Mouse (Mus musculus) spleen, embryonic (tissue): Measurements from ENCODE around the gene Shkbp1.

Experiments
- CTCF ChIA-PET: fragments of 350-600 bp; sonication (Branson Sonifier 250); formaldehyde crosslinking; loops from one replicate; lab custom pipeline; 2022; lab: Charles Lee

Shkbp1 gene

DNA sequence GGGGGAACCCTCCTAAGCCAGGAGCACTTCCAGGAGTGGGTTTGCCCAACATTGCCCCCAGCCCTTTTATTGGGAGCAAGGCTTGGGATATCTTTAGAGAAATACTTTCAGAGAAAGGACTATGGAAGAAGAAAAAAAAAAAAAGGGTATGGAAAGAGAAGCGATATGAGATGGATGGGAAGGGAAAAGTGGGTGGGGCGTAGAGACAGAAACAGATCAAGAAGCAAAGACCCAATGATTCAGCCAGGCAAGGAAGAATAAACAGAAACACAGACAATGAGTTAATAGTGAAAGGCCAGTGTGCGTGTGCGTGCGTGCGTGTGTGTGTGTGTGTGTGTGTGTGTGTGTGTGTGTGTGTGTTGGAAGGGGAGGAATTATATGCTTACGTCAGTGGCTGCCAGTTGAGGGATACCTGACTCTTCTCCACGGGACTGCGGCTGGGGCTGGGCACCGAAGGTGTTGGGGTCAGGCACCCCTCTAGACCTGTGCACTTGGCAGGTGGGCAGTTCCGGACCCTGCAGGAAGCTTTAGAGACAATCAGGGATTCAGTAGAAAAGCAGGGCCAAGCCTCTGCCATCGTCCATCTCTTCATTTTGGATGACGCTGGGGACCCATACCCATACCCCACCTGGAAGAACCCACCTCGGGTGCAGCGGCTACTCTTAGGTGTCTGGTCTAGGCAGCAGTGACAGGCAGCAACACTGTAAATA lies 20.7 kb downstream of the Shkbp1 start:
- CTCF ChIA-PET, result interaction anchor here (0.7 to 2.3 kb wide), 3 partner anchors 50 to 286 kb away, joined by 8 to 14 read pairs (median 9); no protein-coding TSS in a partner anchor

DNA sequence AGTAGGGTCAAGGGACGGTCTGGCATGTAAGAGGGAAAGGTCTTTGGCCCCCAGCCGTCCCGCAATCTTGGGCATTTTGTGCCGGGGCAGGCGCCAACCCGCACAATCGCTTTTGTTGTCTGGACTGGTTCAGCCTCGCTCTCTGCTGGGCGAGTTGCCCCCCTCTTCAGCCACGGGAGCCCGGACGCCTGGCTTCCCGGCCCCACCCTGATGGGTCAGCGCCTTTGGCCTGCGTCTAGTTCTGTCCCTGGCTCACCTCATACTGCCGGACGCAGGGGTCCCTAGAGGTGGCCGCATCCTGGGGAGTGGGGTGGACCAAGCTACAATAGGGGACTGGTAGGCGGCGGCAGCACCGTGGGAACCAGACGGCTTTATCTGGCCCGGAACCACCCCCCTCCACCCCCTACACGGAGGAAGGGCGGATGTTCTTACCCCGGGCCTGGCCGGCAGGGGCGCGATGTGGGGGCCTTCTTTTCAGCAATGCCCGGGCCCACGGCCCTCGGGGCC lies 21.4 kb downstream of the Shkbp1 start:
- CTCF ChIA-PET, result interaction anchor here (0.5 to 2.3 kb wide), 5 partner anchors 22 to 286 kb away, joined by 3 to 14 read pairs (median 9); no protein-coding TSS in a partner anchor

DNA sequence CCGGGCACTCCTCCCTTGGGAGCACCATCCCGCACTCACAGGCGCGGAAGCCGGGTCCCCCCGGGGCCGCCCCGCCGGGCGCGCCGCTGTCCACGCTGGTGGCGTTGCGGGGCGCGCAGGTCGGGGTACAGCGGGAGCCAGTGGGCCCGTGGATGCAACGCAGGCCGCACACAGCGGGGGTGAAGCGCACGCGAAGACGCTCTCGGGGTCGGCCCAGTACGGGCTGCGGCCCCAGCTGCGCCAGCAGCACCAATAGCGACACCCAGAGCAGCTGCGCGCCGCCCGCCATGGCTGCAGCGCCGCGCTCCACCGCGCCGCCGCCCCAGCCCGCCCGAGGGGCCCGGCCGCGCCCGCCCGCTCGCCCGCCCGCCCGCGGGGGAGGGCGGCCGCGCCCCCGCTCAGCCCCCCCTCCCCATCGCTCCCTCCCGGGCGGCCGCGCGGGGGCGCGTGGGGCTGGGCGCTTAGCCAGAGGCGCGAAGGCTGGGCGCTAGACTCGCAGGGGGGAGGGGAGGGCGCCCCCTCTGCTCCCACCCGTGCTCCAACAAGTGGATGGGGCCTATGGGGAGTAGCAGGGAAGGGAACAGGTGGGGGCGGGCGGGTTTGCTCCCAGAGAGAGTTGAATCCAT lies 22.4 kb downstream of the Shkbp1 start:
- CTCF ChIA-PET, result interaction anchor here (0.5 to 2.3 kb wide), 11 partner anchors 23 to 1597 kb away, joined by 3 to 21 read pairs (median 5); no protein-coding TSS in a partner anchor

DNA sequence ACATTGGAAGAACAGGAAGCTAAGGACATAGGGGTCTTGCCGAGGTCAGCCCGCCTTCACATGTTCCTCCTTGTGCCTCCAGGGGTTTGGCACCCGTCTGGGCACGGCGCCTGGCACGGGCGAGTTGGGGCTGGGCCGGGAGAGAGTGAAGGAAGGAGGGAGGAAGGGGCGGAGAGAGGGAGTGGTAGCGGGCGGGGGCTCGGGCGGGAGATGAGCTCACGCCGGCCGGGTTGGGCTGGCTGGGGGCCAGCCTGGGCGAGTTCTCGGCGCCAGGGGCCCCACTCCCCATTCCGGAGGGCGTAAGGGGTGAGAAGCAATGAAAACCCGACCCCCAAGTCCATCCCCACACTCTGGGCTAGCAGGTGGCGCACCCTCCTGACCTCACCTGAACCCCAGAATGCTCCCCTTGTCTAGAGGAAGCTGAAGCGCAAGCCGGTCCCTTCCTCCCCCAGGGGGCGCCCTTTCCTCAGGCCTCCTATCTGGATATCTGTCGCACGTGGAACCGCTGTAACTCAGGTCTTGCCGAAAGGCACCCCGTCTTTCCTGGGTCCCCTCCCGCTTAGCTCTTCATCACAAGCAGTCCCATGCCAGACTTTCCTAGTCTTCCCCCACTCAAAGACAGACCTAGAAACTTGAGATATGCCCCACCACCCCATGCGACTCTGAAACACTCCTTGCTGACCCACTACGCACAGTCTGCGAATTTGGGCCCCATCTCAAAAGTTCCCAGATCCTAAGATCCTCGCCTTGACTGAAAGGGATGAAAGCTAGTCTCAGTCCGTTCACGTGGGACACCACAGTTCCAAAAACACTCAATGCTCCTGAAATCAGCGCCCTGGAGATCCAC lies 23.2 kb downstream of the Shkbp1 start:
- CTCF ChIA-PET, result interaction anchor here (0.5 to 0.7 kb wide), 5 partner anchors 23 to 403 kb away, joined by 3 to 21 read pairs (median 4); no protein-coding TSS in a partner anchor

DNA sequence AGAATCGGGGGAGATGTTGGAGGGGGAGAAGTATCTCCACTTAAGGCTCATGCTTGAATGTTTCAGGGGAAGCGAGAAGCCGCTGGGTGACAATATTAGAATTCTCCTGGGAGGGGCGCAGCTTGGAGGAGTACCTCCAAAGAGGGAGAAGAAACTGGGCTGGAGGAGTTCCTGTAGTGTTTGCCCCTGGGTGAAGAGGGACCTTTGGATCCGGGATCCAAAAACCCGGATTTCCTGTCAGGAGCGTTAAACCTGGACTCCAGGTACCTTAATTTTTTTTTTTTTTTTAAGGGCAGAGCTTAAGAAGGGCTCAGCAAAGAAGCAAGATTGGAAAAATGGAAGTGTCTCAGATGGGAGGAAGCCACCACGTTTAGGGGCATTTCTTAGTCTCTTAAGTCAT lies 24.0 kb downstream of the Shkbp1 start:
- CTCF ChIA-PET, result interaction anchor here (0.7 to 1.2 kb wide), 2 partner anchors 53 to 93 kb away, joined by 4 to 5 read pairs; no protein-coding TSS in a partner anchor

DNA sequence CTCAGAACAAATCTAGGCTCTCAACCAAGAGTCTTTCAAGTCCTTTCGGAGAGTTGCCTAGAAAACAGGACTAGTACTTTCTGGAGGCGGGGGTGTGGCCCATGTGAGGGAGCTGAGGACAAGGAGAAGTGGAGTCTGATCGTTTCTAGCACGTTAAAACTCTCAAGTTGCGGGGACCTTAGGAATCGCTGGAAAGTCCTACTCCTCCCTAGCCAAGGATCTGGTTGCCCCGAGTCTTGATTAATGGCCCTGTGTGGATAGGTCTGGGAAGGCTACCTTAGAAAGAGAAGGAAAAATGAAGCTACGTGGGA lies 24.3 kb downstream of the Shkbp1 start:
- CTCF ChIA-PET, result interaction anchor here (1.2 kb wide), 1 partner anchor 54 kb away, joined by 5 read pairs; no protein-coding TSS in a partner anchor

DNA sequence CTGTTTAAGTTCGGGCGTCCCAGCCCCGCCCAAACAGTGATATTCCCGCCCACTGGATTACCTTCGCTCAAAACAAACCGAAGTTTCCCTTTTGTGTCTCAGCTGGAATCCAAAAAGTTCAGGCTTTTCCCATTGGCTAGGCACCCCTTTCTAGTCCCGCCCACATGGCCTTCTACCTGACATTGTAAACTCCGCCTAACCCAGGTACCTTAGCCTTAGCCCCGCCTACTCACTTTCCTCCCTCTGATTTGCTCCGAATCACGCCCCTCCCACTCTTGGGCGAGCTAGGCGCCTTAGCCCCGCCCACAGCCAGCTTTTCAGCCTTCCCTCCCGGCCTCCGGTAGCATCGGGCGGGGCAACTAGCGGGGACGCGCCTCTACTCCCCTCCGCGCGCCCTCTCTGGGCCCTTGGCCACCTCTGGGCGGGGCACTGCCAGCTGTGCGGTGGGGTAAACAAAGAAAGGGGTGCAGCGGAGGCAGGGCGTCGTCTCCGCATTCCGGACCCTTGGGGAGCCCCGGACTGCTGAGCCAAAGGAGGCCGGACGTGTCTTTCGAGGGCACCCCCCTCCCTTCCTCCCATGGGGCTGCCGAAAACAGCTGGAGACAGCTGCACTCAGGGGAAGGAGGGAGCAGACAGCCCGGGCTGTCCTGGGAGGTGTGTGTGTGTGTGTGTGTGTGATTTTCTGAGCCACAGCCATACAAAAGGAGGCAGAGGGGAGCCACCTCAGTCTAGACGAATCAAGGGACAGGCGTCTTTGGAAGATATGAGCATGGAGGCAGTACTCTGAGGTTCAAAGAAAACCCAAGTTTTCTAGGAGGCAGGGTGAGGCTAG lies 24.9 kb downstream of the Shkbp1 start:
- CTCF ChIA-PET, result interaction anchor here (1.2 kb wide), 1 partner anchor 54 kb away, joined by 5 read pairs; no protein-coding TSS in a partner anchor

DNA sequence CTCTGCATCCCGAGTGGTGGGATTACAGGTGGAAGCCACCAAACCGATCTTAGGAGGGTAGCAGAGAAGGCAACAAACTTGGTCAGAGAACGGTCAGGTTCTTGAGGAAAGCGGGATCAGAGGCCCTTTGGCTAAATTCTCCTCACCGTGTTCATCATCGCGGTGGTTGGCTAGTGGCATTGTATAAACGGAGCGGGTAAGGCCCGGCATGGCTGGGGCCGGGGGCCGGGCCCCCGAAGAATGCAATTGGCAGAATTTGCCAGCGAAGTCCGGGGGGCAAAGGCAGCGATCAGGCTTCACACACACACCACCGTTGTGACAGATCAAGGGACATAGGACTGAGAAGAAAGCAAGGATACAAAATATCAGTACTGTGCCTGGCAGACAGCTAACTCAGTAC lies 25.8 kb downstream of the Shkbp1 start:
- CTCF ChIA-PET, result interaction anchor here (0.6 kb wide), 2 partner anchors 27 to 30 kb away, joined by 3 to 4 read pairs; no protein-coding TSS in a partner anchor

DNA sequence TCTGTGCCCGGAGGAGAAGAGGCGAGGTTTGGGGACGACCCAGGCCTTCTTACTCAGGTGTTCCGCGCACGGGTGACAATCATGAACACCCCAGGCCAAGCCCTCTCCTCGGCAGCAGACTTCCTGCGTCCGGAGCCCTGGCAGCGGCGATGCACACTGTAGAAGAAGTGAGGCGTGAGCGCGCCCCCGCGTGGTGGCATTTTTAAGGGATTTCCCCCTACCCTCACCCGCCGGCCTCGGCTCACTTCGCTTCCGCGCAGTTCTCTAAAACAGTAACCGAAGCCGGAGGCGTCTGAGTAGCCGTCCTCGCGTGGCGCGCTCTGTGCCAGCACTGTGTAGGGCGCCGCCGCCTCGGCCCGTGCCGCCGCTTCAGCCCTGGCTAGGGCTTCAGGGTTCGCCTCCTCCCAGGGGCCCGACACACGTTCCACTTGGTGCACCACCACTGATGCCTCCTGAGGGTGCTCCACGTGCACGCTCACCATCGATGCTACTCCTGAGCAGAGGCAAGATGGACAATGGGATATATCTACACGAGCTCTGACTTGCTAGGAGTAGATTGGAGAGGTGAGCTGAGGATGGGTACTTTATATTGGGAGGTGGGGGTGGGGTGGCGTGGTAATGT lies 26.4 kb downstream of the Shkbp1 start:
- CTCF ChIA-PET, result interaction anchor here (0.6 kb wide), 2 partner anchors 27 to 30 kb away, joined by 3 to 4 read pairs; no protein-coding TSS in a partner anchor

DNA sequence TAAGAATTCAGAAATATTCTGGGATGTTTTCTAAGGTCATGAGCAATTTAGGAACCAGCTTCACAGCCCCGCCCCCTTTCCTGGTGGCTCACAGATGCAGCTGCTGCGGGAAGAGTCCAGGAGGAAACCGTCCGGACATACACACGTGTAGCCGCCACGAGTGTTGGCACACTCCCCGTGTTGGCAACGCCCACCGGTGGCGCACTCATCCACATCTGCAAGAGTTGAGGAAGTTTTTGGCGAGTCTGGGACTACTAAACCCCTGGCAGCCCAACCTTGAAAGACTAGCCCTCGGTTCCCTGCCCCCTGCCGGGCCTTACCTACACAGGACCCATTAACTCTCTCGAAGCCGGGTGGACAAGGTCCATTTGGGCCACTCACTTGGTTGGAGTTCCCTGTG lies 27.2 kb downstream of the Shkbp1 start:
- CTCF ChIA-PET, result no interaction called here

DNA sequence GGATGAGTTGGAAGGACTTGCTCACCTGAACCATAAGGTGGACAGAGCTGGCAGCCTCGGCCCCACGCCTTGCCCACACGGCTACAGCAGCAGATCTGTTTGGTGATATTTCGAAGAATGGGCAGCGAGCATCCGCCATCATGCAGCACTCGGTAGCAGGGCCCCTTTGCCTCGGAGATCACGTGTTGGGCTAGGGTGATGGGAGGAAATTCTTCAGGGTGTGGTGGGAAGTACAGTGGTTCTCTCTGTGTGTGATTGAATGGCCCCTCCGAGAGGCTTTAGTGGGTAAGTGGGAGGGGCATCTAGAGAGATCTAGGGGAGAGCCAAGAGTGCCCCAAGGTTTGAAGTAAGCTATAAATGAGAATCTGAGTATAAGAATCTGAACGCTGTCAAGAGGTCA lies 27.7 kb downstream of the Shkbp1 start:
- CTCF ChIA-PET, result no interaction called here

DNA sequence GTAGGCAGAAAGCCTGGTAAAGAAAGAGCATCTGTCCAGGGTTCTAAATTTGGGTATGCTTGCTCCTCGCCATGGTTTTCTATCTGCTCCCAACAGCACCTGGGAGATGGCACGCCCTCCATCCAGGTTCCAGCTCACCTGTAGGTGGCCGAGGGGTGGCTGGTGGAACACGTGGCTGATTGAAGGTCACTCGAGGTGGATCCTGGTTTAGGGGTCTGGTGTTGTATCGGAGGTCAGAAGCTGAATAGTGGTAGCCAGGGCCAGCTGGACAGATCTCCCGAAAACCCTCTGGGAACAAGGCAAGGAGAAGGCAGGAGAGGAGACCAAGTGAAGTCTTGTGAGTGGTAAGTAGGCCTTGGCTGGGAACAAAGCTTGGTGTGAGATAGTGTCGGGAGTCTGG lies 28.3 kb downstream of the Shkbp1 start:
- CTCF ChIA-PET, result no interaction called here

DNA sequence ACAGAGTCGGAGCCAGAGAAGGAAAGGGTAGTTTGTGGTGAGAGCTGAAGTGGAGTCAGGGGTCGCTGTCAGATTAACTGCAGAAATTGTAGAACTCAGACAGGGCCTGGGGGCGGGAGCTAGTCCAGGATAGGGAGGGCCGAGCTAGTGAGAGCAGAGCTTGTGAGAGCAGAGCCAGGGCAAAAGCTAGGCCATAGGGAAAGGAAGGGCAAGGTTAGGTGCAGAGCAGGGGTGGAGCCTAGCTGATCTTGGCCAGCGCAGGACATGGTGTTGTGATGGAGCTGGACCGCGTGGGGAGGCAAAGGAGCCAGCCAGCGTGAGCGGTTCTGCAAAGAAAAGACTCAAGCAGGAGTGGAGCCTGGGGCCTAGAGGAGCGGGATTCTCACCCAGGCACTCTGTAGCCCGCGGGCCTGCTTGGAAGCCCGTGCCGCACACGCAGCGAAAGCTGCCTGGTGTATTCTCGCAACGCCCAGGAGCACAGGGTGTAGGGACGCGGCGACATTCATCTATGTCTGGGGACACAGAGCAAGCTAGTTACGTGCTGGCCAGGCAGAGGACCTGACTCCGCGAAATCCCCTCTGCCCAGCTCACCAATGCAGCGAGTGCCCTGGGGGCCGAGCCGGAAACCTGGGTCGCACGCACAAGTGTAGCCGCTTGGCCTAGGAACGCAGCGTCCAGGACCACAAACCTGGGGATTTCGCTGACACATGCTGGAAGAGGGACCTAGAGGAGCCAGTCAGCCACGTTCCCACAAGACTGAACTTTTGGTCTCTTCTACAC lies 29.5 kb downstream of the Shkbp1 start:
- CTCF ChIA-PET, result no interaction called here

DNA sequence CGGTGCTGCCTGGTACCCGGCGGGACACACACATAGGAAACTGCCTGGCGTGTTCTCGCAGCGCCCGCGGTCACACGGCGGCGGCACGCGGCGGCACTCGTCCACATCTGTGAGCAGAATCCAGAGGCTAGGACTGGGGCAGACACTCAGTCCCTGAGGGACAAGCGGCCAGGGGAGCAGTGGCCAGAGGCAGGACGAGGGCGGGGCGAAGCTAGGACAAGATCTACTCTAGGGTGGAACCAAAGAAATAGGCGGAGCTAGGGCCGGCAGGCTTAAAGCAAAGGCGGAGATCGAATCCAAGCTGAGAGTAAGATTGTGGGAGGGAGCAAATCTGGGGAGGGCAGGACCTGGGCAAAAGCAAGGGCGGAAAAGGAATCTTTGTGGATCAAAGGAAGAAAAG lies 30.1 kb downstream of the Shkbp1 start:
- CTCF ChIA-PET, result no interaction called here

DNA sequence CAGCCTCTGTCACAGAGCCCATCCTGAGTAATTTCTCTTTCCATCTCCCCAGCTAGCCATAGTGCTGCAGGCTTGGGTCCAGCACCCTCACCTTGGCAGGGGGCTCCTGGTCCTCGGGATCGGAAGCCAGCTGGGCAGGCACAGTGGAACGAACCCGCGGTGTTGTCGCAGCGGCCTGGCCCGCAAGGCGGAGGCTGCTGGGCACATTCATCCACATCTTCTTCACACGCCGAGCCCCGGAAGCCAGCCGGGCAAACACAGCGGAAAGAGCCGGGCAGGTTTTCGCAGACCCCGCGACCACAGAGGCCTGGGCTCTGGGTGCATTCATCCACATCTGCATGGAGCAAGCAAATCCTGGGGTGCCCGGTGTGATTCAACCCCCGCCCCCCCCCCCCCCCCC lies 30.9 kb downstream of the Shkbp1 start:
- CTCF ChIA-PET, result no interaction called here

DNA sequence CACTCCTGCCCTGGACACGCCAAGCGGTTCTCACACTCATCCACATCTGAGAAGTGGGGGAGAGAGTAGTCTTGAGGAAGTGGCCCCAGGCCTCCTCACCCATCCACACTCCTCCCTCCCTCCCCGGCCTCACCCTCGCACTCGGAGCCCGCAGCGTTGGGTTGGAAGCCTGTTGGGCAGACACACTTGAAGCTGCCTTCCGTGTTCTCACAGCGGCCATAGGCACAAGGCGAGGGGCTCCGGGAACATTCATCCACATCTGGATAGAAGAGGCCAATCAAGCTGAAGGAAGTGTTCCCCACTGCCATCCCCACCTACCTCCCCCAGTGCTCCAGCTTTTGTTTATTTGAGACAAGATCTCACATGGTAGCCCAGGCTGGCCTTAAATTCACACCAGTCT lies 31.7 kb downstream of the Shkbp1 start:
- CTCF ChIA-PET, result no interaction called here

DNA sequence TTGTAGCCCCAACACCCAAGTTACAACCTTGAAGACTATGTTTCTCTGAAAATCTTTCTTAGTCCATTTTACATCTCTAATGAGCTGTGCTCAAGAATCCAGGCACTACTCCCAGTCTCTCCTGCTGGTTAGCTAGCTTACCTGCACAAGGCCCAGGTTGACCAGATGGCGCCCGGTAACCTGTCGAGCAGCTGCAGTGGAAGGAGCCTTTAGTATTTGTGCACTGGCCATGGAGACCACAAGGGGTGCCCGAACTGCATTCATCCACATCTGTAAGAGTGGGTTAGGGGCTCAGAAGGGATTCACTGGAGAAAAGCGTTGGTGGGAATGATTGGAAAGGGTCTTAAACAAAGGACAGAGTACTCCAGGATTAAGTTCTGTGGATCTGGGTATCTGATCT lies 32.8 kb downstream of the Shkbp1 start:
- CTCF ChIA-PET, result no interaction called here

DNA sequence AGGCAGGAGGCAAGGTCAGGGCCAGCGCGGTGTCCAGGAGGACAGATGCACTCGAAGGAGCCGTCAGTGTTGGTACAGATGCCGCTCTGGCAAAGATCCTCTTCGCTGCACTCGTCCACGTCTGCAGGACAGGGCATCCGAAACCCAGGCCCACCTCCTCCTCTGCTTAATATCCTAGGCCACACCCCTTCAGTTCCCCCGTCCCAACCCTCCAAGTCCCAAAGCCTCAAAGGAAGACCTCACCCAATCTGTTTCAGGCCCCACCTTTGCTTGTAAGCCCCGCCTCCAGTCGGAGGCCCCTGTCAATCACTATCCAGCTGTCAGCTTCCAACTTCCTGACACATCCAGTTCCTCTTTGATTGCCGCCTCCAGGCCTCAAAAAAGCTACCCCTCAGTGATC lies 33.5 kb downstream of the Shkbp1 start:
- CTCF ChIA-PET, result interaction anchor here (0.6 kb wide), 1 partner anchor 80 kb away, joined by 3 read pairs; no protein-coding TSS in a partner anchor

DNA sequence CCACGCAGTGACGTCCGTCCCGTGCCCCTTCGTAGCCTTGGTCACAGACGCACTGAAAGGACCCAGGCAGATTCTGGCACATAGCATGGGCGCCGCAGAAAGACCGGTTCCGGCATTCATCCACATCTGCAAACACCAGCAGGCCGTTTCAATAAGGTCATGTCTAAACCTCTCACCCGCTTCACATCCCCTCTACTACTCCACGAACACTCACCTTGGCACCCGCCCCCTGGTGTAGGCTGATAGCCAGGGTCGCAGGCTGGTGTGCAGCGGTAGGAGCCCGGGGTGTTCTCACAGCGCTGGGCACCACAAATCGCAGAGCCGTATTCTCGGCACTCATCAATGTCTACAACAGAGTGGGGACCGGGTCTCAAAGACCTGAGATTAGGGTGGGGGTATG lies 36.4 kb downstream of the Shkbp1 start:
- CTCF ChIA-PET, result no interaction called here
